Mouse (Mus musculus) Patski (cell line): Measurements from ENCODE around the gene Endog. TPM values are rescaled to one million over a fixed set of nuclear protein-coding genes. Genes with fewer than 3 reads are reported as not detected.

ENCODE experiments used
- ATAC-seq: fragments of 100-300 bp; one replicate; pipeline ENCODE4 v1.8.0; 2021
- CTCF ChIA-PET: fragments of 350-600 bp; sonication (Branson Sonifier 250); formaldehyde crosslinking; loops from one replicate; lab custom pipeline; 2022; ENCODE audit warnings: inconsistent platforms; lab: Charles Lee
- POLR2A ChIA-PET: fragments of 350-600 bp; sonication (Branson Sonifier 250); formaldehyde crosslinking; loops from one replicate; lab custom pipeline; 2022; ENCODE audit warnings: antibody characterized with exemption, inconsistent platforms; lab: Charles Lee
- DNase-seq: peaks from one replicate; pipeline ENCODE4 v3.0.0-alpha.2; 2011; ENCODE audit warnings: low read depth, low spot score
- H3K27me3 ChIP-seq: fragments of 371-371 bp; one replicate; pipeline ENCODE4 v1.5.1; 2021
- CTCF ChIP-seq: fragments of 100-300 bp; IDR thresholded peaks from one replicate; pipeline ENCODE4 v1.5.1; 2021
- in situ Hi-C: fragments of 300-500 bp; cut with MboI; formaldehyde crosslinking; loops from 3 replicates; pipeline ENCODE4 v1.11.1; 2018; ENCODE audit warnings: low pct_unique_long_range_greater_than_20kb, mixed read lengths
- polyA plus RNA-seq: library from polyadenylated mRNA; unstranded; gene quantifications from one replicate; pipeline ENCODE4 v1.2.3, GENCODE M21; 2021

Endog gene
- polyA plus RNA-seq, 1 experiment from 2014 or later: 19.2 TPM

DNA sequence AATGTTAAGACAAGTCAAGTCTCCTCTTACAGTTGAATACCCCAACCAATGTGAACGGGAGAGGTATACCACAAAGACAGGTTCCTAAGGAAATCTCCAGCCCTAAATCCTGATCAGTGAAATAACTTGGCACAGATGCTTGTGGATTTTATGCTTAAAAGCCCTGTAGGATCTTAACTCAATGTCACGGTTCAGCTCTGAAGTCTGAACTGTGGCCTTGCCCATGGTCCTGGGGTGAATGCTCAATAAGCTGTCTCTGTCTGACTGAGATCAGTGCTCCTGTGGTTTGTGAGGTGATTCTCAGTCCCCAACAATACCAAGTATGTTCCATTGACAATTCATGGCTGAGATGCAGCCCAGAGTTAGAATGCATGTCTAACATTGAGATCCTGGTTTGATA lies 11.1 kb downstream of the Endog start:
- ChIA-PET CTCF (interaction anchor here (1.3 kb wide), 1 partner anchor 22 kb away, joined by 3 read pairs; the partner anchor contains the start of gene Kyat1), POLR2A (no interaction called here)
- no peak for TF ChIP-seq CTCF
- no peak for ATAC-seq
- no peaks in the 10 kb centered on the region for H3K27me3 ChIP-seq
- no peak for DNase-seq
- in situ Hi-C loops: no loop called here

GRCm38 (mm10) chr2:30183721-30184120 lies 12.4 kb downstream of the Endog start:
- POLR2A ChIA-PET: no interaction called here
- TF ChIP-seq CTCF: no peak
- in situ Hi-C loops: no loop called here
- no peaks in the 10 kb centered on the region for H3K27me3 ChIP-seq
- CTCF ChIA-PET: interaction anchor here (1.3 kb wide), 1 partner anchor 21 kb away, joined by 3 read pairs; the partner anchor contains the start of gene Kyat1
- DNase-seq: no peak
- ATAC-seq: no peak

DNA sequence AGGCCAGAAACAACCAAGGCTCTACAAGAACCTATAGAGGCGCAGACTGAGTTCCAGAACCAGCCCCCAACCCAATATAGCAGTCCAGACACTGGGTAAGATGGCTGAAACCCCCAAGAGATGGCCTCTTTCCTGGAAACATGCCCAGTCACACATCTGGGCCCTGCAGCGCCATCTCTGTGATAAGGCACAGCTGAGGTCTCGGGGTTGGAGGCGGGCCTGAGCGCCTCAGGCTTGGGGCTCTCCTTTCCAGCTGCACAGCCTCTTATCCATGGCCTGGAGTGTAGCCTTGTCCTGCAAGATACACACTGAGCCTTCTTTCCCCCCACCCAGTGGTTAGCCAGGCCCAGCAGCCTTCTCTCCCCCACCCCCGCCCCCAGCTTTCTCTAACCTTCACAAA lies 14.0 kb downstream of the Endog start:
- no peak for TF ChIP-seq CTCF
- CTCF ChIA-PET: no interaction called here
- POLR2A ChIA-PET: interaction anchor here (1.0 kb wide), 1 partner anchor 12 kb away, joined by 3 read pairs; no protein-coding TSS in a partner anchor
- no peak for ATAC-seq
- H3K27me3 ChIP-seq: no peaks in the 10 kb centered on the region
- no peak for DNase-seq
- in situ Hi-C loops: no loop called here

- no peak for ATAC-seq
- ChIA-PET CTCF (no interaction called here), POLR2A (interaction anchor here (1.0 kb wide), 1 partner anchor 11 kb away, joined by 3 read pairs; no protein-coding TSS in a partner anchor)
- no peak for TF ChIP-seq CTCF
- DNase-seq: no peak
- H3K27me3 ChIP-seq: no peaks in the 10 kb centered on the region
- in situ Hi-C loops: no loop called here
Observed at GRCm38 (mm10) chr2:30185681-30186080, 14.4 kb downstream of the Endog start.

DNA sequence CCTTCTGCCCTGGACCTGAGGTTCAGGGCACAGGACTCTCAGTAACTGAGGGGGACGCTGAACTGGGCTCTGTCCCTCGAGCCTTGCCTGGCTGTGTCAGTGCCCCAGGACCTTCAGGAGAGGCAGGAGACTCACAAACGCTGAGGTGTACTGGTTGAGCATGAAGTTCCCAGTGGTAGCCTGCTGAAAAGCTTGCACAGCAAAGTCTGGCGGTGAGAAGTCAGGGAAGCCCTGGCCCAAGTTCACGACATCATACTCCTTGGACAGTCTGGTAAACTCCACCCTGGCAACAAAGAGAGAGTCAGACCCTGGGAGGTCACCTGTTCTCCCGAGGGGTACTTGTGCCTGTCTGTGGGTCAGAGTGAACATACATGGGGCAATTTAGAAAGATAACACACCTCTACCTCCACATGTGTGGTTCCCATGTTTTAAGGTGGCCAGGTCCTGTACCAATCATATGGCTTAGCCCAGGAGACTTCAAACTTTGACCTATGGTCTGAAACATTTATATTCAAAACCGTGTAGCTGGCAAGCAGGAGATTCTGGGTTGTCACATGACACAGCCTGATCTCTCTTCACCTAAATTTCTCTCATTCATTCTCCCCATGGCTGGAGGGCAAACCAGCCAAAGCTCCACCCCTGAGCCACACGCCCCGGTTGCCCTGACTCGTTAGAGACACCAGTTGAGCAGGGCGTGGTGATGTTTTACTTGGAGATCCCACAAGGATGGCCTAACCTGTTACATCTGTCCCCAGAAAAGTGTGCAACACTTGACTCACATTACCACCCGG lies 20.7 kb downstream of the Endog start:
- no peaks in the 10 kb centered on the region for H3K27me3 ChIP-seq
- in situ Hi-C loops: no loop called here
- CTCF ChIA-PET: interaction anchor here (2.1 kb wide), 1 partner anchor 14 kb away, joined by 4 read pairs; the partner anchor contains the start of gene Kyat1
- no peak for TF ChIP-seq CTCF
- POLR2A ChIA-PET: no interaction called here
- DNase-seq (no peak), ATAC-seq (no peak)

GRCm38 (mm10) chr2:30194656-30195055 lies 23.4 kb downstream of the Endog start:
- ChIA-PET CTCF (no interaction called here), POLR2A (interaction anchor here (0.6 kb wide), 1 partner anchor 176 kb away, joined by 4 read pairs; no protein-coding TSS in a partner anchor)
- TF ChIP-seq CTCF: no peak
- ATAC-seq (no peak), DNase-seq (no peak)
- no peaks in the 10 kb centered on the region for H3K27me3 ChIP-seq
- in situ Hi-C loops: no loop called here

- in situ Hi-C loops: no loop called here
- POLR2A ChIA-PET: no interaction called here
- DNase-seq (no peak), ATAC-seq (no peak)
- H3K27me3 ChIP-seq: no peaks in the 10 kb centered on the region
- CTCF ChIA-PET: interaction anchor here (1.4 kb wide), 1 partner anchor 9 kb away, joined by 3 read pairs; no protein-coding TSS in a partner anchor
- no peak for TF ChIP-seq CTCF
Observed at GRCm38 (mm10) chr2:30198021-30198420, 26.7 kb downstream of the Endog start.

DNA sequence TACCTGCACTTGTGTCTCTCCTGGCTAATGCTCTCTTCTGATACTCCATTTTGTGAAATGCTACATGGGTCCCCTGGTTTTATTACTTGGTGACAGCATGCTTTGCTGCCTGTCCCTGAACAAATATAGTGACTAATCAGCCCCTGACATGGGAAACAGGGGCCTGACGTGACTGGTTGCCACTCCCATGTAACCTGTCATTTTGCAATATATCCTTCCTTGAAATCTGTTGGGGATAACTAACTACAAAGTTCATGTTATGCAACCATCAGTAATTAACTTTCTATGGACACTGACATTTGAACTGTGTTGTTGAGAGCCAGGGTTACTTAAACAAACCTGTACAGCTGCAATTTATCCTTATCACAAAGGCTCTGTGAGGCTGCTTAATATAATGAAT lies 28.7 kb downstream of the Endog start:
- no peaks in the 10 kb centered on the region for H3K27me3 ChIP-seq
- ATAC-seq (no peak), DNase-seq (no peak)
- ChIA-PET CTCF (no interaction called here), POLR2A (no interaction called here)
- in situ Hi-C loops: no loop called here
- TF ChIP-seq CTCF: no peak

DNA sequence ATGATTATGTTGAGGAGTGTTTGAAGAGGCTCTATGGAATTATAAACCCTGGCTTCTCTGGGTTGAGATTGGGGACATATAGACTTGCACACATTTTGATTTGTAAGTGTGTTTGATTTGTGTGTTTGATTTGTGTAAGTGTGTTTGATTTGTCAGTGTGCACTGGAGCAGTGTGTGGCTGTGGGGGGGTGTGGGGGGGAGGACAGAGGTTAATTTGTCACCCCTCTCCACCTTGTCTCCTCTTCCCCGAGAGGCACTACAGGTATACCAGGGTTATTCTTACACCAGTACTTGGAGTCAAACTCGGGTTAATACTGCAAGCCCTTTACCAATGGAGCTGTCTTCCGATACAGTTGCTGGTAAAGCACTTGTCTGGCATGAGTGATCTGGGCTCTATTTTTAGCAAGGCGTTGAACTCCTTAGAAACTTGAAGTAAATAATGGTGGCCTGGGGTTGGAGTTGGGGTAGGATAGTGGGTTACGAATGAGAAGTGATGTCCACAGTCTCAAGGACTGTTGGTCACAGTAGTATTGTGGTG lies 29.2 kb downstream of the Endog start:
- CTCF ChIA-PET: no interaction called here
- ATAC-seq: no peak

DNA sequence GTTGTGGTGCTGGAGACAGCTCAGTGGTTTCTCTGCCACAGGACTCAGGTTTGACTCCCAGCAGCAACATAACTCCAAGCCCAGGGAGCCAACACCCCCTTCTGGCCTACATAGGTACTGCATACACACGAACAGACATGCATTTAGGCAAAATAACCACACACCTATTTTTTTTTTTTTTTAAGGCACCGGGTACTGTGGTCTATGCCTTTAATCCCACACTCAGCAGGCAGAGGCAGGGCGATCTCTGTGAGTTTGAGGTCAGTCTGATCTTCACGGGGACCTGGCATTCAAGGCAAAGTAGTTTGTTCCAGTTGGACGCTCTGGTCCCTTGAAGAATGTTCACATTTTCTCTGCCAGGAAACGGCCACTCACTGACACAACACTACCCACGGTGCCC lies 32.1 kb downstream of the Endog start:
- no peaks in the 10 kb centered on the region for H3K27me3 ChIP-seq
- no peak for TF ChIP-seq CTCF
- in situ Hi-C loops: no loop called here
- DNase-seq (no peak), ATAC-seq (no peak)
- ChIA-PET POLR2A (interaction anchor here (1.0 kb wide), 1 partner anchor 34 kb away, joined by 4 read pairs; the partner anchor contains the start of gene Lrrc8a), CTCF (no interaction called here)

More for the DNA sequence above, 29.2 kb downstream of the Endog start:
- no peaks in the 10 kb centered on the region for H3K27me3 ChIP-seq
- TF ChIP-seq CTCF: no peak
- in situ Hi-C loops: no loop called here
- no peak for DNase-seq
- POLR2A ChIA-PET: no interaction called here

DNA sequence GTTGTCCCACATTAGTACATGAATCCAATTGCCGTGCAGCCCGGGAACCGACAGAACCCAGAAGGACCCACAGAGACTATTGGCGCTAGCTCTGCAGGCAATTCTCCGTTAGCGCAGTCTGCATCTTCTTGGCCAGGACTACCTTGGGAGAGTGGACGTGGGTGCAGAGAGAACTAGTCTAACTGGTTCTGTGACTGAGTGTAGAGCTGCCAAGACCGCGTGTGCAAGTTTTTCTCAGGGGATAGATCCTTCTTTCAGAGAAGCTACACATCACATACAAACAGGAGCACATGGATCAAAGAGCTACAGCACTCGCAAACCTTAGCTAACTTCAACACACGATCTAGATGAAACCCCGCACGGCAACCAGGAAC lies 33.9 kb downstream of the Endog start:
- ChIA-PET POLR2A (interaction anchor here (1.7 kb wide), 1 partner anchor 27 kb away, joined by 3 read pairs; the partner anchor contains the start of gene Spout1), CTCF (interaction anchor here (0.8 to 1.6 kb wide), 4 partner anchors 9 to 33 kb away, joined by 3 to 4 read pairs (median 3); no protein-coding TSS in a partner anchor)
- in situ Hi-C loops: no loop called here
- no peaks in the 10 kb centered on the region for H3K27me3 ChIP-seq
- TF ChIP-seq CTCF: no peak
- ATAC-seq (no peak), DNase-seq (no peak)
